In genomic region chrX:42148016-42148451, GRCm38 (mm10) we compare ENCODE assay signal across 8 mouse cellular contexts. TPM values are rescaled to one million over a fixed set of nuclear protein-coding genes. Genes with fewer than 3 reads are reported as not detected.
DNase-seq lines count a peak whose midpoint lies in the region; ATAC-seq lines count a peak whose summit lies in the region.

No protein-coding gene starts in this region.

- 0 out of 2 replicates have a peak, but pooled peaks have one; percentile 9 for ATAC-seq in lung, embryonic 16.5 days (ENCODE audit: low read depth)

- H3K27me3 ChIP-seq in lung, embryonic 16.5 days (ENCODE audit: control insufficient read depth, insufficient read depth, low read depth, low read length), result no peaks in the 10 kb centered on the region

- no peaks in the 10 kb centered on the region for H3K36me3 ChIP-seq in lung, embryonic 16.5 days (ENCODE audit: control insufficient read depth, insufficient read depth, low read length)

- WGBS in lung, embryonic 16.5 days, result 44% methylated on average over 5 of the region's 5 CpGs

- H3K9ac ChIP-seq in lung, embryonic 16.5 days (ENCODE audit: low read length), result peak overlapping the region; percentile 63

- peak overlapping the region; percentile 48 for H3K4me2 ChIP-seq in lung, embryonic 16.5 days (ENCODE audit: low read depth, low read length)

- H3K27ac ChIP-seq in lung, embryonic 16.5 days (ENCODE audit: low read length), result peak overlapping the region; percentile 96

- peaks cover 5% of the 10 kb centered on the region; the same call in 1 of the 2 replicates for H3K4me1 ChIP-seq in lung, embryonic 16.5 days (replicated peaks; ENCODE audit: control insufficient read depth, insufficient read depth, low read length)

- no peaks in the 10 kb centered on the region for H3K9me3 ChIP-seq in lung, embryonic 16.5 days (ENCODE audit: control insufficient read depth, low read length)

- H3K4me3 ChIP-seq in lung, embryonic 16.5 days (ENCODE audit: low read length), result peak overlapping the region; percentile 48

- DNase-seq in adrenal gland, adult (ENCODE audit: inconsistent age in 2 of 2, low spot score in 1 of 2), result peak; percentile 31 to 65
- no peak for DNase-seq in adrenal gland, adult 8-10 months
- DNase-seq in cerebellum, adult 8-10 months, result peak; percentile 22
- peak; percentile 54 to 59 for DNase-seq in heart, adult 9 months (ENCODE audit: low spot score in 2 of 2)
- DNase-seq in kidney, adult 8-10 months, result peak; percentile 35 to 43
- DNase-seq in spleen, postnatal 10 days (ENCODE audit: low spot score in 2 of 2), result peak; percentile 29 to 34
- no peak for DNase-seq in left cerebral cortex, adult 9 months (ENCODE audit: low spot score in 2 of 2)

RNA-seq across cellular contexts. Expression of gene Stag2, which starts 1.1 kb away (rescaled TPM):
- 10 to 100 TPM; 66.1 to 86.9 (median 76.1) TPM for total RNA-seq in adrenal gland, adult 8-10 months (2022)
- polyA plus RNA-seq in lung, embryonic 16.5 days (2015; fragmentation: Nextera tagmentation; extraction: Ambion mirVana), result 54.6 and 55.0 TPM in 2 replicates

Comparison
In these comparisons a context has a peak if more than half of its experiments do, and no peak if none do; other contexts are left out.
1. DNase-seq: peak in adrenal gland, adult (2 of 2), cerebellum, adult 8-10 months (single experiment), heart, adult 9 months (2 of 2), kidney, adult 8-10 months (2 of 2) and spleen, postnatal 10 days (2 of 2); none in adrenal gland, adult 8-10 months (single experiment) and left cerebral cortex, adult 9 months (0 of 2).